Mouse (Mus musculus) frontal cortex, postnatal 14 days (tissue): Measurements from ENCODE around the gene Cpeb3.
"Not testable (repeated sequence)": the region's sequence is repeated elsewhere in the genome, so short reads cannot be mapped to it uniquely, and the experiment has no call there.

Experiments
- DNase-seq, 2 experiments: peaks; one replicate each; pipeline ENCODE4 v3.0.0; 2022; ENCODE audit warnings: low spot score in 2 of 2

Gene Cpeb3

DNA sequence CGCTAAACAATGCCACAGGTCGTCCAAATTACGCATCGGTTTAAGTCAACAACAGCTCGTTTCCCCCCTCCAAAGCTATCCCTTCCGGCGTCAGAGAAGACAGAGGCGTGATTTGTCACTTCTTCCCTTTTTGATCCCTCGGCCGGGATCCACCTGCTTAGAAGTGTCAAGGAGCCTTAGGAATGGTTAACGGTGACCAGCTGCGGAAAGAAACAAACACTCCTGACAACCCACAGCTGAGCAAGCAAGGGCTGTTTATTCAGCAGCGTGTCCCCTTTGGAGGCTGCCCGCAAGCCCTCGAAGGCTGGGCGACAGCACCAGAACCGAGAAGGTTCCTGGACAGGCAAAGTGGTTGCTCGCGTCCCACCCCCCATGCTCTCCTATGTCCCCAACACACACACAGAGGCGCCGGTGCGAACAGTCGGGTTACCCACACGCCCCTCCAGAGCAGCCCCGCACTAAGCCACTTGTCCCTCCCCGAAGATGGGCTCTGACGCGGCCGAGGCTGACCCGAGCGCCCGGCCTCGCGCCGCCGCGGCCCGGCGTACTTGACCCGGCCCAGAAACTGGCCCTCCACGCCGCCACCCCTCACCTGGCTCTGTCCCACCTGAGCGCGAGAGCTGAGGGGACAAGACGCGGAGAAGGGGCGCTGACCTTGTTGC lies 1.6 kb downstream of the Cpeb3 start:
- peak; percentile 19 to 42 for DNase-seq

DNA sequence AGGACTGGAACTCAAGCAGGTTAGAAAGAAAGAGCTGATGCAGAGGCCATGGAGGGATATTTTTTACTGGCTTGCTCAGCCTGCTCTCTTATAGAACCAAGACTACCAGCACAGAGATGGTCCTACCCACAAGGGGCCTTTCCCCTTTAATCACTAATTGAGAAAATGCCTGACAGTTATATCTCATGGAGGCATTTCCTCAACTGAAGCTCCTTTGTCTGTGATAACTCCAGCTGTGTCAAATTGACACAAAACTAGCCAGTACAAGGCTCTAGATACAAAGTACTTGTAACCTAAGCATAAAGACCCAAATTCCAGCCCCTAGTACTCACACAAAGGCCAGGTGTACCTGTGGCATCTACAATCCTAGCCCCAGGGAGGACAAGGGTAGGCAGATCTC lies 3.2 kb downstream of the Cpeb3 start:
- DNase-seq = not testable (repeated sequence)

DNA sequence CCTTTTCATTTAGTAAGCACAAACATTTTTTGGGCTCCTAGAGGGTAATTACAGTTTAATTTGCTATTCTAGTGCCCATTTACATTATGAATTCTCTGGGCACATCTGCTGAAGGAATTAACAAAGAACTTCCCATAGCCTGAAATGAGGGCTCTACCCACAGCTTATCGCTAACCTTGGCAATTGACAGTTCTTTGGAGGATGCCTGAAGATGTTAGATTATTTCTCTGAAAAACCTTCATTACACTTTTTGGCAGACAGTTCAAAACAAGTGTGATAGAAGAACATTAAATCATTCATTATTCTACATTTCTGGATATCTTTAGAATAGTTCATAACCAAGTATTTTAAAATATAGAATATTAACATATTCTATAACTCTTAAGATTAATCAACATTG lies 5.0 kb downstream of the Cpeb3 start:
- DNase-seq = no peak

DNA sequence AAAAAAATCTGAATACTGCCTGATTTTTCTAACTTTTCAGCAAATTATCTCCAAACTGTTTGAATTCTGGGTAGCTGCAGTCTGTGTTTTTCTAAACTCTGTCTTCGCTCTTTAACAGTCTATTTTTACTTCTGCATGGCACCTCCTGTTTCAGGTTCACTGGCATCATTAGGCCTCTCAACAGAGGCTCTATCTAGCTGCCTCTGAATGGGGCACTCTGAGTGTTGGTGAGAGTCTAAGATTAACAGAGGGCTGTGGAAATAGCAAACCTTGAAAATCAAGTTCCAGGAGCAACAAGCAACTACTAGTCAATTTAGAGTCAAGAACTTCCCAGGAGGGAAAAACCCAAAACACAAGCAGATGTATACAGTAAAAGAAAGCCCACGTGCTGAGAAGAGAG lies 8.5 kb downstream of the Cpeb3 start:
- no peak for DNase-seq

DNA sequence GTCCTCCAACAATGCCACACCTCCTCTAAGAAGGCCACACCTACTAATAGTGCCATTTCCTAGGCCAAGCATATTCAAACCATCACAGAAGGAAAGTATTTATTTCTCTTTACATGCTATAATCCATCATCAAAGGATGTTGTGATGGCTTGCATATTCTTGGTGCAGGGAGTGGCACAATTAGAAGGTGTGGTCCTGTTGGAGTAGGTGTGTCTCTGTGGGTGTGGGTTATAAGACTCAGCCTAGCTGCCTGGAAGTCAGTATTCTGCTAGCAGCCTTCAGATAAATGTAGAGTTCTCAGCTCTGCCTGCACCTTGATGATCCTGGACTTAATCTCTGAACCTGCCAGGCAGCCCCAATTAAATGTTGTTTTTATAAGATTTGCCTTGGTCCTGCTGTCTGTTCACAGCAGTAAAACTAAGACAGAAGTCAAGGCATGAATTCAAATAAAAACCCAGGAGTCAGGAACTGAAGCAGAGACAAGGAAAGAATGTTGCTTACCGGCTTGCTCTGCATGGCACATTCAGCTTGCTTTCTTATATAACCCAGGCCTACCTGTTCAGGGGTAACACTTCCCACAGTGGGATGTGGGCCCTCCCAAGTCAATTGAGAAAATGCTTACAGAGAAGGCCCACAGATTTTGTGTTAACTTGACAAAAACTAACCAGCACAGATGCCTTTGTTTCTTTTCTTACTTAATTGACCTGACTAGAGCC lies 10.1 kb downstream of the Cpeb3 start:
- DNase-seq = no peak

DNA sequence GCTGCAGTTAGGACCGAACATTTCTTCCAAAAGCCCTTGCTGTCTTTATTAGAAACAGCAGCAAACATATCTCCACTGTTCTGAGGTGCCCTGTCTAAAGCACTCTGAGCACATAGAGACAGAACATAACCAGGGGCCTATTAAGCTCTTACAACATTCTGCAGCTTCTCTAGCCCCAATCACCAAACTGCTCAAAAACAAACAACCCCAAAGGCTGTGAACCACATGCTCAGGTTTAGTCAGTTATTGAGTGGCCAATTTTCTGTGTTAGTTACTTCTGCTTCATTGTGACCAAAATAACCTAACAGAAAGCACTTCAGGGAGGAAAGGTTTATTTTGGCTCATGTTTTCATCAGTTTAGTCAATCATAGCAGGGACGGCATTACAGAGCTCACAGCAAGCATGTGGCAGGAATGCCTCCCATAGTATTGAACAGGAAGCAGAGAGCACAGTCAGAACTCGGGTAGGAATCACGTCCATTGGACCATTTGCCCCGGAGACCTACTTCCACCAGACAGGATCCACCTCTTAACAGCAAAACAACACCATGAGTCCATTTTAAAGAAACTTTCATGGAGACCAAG lies 15.8 kb downstream of the Cpeb3 start:
- DNase-seq = no peak

DNA sequence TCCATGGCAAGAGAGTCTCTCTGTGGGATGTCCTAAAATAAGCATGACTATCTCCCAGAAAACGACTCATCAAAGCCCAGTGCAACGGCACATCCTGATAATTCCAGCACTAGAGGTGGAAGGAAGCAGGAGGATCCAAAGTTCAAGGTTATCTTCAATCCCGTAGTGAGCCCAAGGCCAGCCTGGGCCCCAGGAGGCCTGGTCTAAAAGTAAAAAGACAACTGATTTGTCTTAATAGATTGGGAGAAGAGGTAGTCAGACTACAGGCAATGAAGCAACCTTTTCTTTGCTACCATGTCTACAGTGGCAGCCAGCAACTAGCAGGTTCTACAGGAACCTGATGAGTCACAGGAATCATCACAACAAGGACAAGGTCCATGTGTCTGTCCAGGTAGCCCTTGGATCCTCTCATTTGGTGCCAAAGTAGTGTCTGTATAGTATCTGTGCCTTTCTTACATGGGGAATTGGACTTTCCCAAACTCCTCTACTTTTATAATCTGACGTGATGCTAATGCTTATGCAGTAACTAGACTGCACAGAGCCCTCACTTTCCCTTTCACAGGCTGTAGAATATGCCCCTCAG lies 19.9 kb downstream of the Cpeb3 start:
- no peak for DNase-seq

DNA sequence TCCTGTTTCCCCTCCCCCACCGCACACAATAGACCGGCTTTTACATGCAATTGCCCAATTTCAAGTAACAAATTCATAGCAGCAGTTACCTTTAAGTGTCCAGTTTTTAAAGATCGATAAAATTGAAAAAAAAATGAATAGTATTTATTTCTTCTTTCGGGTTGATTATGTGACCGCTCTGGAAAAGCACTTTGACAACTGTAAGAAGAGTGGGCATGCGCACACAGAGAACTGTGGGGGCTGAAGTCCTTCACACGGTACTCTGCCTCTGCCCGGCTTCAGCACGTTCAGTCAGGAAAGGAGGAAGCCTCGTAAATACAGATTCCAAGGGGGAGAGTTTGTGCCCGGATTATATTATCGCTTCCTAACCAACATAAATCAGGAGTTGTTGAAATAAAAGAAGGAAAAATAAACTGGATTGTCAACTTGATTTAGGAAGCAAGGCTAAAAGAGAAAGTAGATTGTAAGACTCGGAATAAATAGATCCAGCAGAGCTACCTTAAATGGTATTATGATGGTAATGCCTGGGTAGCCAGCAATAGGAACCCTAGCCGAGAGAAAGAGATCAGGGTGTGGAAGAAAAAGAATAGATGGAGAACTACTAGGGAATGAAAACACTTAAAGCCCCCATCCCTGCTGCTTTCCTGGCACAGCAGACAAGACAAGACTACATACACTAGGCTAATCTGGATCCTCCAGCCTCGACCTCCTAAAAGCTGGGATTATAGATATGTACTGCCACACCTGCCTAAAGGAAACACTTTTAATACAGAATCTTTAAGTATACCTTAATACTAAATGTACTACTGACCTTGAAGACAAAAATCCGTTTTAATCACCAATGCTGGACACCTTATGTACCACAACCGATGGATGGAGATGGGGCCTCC lies 30.3 kb downstream of the Cpeb3 start:
- peak; percentile 27 to 48 for DNase-seq

DNA sequence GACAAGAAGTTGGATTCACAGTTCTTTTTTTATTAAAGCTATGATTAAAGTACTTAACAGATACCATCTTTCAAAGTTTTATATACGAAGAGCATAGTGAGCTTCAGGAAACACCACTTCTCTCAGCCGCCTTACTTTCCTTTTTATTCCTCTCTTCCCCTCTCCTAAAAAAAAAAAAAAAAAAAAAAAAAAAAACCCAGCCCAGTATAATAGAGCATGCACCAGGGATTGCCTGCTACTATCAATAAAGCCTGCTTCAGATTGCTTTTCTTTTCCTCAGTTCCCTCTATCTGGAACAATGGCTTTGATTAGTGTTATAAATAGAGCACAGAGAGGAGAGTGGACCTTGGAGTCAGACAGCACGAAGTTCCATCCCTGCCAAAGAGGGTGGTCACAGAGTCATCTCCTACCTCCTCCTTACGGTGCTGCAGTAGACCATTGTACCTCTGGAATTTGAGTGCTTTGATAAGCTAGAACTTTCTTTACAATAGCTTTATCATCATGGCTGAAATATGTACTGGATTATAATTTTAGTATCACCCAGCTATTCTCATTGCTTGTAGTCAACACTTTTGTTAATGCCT lies 31.4 kb downstream of the Cpeb3 start:
- no peak for DNase-seq

DNA sequence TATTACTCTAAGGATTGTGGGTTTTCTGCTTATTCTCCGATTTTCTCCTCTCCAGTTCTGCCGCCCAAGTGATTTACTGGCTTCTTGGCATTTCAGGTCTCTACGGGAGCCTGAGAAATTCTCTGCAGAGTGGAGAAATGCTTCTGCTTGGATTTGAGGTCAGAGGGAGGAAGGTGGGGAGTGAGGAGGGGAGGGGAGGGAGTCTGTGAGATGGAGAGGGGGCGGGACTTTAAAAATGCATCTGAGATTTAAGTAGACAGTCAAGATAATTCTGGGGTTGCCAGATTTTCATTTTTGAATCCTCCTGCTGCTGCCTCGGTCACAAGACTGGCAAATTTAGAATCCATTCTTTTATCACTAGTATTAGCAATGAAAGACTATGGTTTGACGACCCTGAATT lies 32.5 kb downstream of the Cpeb3 start:
- no peak for DNase-seq

DNA sequence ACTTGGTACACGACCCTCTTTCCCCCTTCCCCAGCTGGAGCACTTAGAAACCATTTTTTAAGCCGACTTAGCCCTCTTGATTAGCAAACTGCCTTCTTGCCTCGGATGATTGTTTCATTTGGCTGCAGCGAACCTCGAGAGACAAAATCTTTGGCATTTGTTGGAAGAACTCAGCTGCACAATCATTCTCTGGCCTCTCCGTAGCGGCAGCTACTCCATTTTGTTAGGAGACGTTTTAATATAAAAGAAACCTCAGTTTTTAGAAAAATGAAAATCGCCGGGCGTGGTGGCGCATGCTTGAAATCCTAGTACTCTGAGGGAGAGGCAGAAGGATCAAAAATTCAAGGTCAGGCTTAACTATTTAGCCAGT lies 33.0 kb downstream of the Cpeb3 start:
- peak in 1 of 2 experiments; percentile 56 for DNase-seq

DNA sequence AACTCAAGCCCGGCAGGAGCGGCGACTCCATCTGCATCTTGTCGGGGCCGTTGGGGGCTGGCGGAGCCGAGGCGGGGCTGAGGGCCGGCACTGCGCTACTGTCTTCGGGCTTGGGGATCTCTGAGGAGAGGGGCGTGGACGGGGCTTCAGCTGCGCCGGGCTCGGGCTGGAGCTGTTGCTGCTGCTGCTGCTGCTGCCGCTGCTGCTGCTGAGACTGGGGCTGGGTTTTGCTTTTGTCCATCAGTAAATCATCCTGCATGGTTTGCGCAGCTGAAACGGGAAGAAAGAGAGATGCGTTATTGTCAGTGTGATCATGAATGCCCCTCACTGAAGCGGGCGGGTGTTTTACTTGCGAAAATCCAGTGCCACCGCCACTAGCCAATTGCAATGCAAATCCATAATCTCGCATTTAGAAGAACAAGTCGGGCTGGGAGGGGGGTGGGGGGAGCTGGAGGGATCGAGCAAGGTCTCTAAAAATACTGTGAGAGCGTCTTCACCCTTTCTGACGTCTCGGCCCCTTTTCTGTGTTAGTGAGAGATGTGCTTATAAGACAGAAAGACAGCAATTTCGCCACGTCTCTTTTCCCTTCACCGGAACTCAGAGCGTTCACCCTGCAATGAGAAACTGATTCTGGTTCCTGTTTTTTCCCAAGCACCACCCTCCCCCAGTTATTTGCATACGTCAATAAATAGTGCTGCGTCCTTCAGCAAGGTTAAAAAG lies 33.5 kb downstream of the Cpeb3 start:
- DNase-seq = peak in 1 of 2 experiments; percentile 56

DNA sequence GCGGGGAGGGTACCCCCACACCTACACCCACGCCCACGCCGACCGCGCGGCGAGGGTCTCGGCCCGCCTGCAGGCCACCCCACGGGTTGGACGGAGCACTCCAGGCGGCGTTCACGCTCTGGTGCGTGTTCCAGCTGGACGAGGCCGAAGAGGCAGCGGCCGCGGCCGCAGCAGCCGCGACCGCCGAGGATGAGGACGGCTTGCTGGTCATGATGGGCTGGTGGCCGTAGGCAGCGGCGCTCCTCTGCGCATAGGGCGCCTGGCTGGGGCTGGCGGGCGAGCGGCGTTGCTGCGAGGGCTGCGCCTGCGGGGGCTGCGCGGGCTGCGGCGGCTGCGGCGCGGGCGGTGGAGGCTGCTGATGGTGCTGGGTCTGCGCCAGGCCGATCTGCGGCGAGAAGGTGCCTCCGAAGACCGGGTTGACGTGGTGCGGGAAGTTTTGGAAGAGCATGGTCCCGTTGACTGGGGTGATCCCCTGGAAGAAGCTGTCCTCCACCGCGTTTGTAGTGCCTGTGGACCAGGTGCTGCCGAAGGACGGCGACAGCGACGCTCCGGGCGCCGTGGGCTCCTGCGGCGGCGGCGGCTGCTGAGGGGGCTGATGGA lies 34.2 kb downstream of the Cpeb3 start:
- DNase-seq = peak in 1 of 2 experiments; percentile 54

DNA sequence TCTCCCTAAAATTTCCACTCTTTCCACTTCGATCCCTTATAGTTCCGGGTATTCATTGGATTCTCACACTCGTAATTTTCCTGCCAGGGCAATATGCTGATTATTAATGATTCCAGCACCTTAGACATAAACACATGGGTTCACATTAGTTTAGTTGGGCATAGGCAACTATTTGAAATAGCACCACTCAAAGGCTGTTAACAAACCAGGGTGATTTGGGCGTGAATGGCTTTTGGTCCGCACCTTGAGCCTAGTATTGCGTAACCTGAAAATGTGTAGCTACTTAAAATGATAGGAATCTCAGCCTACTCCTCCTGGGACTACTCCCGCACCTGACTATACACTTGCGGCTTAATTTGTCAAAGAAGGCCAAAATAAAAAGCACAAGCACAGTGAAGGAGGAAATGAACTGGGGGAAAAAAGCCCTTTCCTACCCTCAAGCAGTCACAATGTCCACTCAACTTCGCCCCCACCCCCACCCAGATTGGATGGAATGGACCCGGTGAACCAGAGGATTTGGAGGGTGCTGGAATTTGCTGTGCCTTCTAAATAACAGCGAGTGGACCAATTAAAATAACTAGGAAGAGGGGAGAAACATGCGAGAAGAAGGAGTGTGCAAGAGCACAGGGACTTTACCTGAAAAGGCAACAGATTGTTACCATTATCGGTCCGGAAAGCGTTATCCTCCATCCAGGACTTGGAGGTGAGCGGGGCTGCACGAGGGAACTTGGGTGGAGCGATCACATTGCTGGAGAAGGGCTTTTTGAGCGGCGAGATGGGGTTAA lies 34.9 kb downstream of the Cpeb3 start:
- DNase-seq = no peak

DNA sequence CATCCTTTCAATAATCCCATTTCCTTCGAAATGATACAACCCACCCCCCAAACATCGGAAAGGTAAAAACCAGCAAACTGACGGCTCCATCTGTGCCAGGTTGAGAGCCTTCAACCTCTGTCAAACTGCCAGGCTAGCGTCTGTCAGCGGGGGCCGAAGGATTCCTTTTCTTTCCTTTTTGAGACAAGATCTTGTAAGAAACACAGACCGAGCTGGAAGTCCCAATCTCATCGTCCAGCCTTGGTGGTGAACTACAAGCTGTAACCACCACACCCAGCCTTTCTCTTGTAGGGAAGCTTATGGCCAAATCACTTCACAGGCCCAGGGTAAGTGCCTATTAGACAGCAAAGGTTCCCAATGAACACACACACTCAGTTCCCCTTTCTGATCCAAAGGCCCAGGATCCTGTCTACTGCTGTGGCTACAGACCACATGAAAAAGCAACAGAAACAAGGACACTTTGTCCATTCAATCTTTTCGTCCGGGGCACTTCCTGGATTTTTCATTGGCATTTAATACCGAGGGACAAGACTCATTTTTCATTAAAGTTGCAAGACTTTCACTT lies 35.8 kb downstream of the Cpeb3 start:
- DNase-seq = no peak

DNA sequence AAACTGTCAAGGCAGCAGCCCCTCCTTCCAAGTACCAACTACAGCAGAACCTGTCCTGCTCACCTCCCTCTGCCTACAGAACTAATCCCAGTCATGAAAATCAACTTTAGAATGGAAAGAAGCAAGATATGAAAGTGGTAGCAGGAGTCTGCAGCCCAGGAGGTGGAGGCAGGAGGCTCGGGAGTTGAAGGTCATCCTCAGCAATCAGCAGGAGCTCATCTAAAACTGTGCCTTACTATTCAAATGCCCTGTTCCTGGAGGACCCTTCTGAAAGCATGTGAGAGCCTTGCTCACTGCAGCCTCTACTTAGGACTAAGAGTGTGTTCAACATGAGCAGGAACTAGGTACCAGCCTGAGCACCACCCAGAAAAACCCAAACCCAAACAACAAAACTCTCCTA lies 36.3 kb downstream of the Cpeb3 start:
- DNase-seq = no peak

DNA sequence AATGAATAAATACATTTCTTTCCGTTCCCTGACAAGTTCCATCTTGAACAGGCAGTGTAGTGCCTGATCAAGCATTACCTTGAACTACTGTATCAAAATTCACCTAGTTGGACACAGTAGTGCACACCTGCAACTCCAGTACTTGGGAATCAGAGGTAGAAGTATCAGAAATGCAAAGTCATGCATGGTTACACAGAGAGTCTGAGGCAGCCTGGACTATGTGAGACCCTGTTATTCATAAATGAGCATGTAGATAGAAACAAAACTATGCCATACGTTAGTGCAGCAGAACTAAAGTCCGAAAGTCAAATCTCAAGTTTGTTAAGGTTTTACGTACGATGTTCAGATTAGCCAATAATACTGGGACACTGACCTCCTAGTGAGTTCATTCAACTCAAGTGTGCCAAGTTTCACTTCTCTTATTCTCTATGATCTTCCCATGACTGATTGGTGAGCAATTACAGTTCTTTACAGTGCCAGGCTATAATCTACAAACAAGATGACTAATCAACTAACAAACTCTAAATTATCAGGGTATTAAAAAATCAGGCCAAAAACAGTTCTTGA lies 51.5 kb downstream of the Cpeb3 start:
- no peak for DNase-seq

DNA sequence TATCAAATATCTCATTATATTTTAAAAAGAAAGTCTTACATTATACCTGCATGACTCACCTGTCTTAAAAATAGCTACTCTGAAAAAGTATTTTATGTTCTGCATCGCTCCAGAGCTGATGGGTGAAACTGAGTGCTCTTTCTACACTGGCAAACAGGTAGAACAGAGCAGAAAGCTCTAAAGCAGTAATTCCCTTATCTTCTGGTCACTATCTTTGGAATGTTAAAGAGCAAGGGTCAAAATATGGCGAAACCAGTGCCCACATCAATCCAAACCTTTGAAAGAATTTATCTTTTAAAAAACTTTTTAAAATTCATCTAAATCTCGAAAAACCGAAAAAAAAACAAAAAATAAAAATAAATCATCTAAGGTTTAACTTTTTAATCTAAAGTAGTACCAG lies 52.4 kb downstream of the Cpeb3 start:
- no peak for DNase-seq

DNA sequence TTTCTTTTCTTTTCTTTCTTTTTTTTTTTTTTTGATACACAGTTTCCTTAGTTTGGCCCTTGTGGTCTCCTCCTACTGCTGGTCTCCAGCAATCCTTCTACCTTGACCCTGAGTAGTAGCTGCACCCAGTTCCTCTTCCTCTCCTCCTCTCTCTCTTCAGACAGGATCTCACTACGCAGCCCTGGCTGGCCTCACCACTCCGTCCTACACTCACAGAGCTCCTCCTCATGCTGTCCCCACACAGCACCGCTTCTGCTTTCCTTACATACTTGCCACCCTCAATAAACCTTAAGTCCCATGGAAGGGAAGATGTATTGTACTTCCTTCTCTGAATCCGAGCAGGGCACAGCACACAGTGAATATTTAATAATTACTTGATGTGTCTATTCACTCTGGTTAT lies 61.3 kb downstream of the Cpeb3 start:
- no peak for DNase-seq
